Mouse (Mus musculus): ENCODE data around the gene Gm21119.
"Not testable (repeated sequence)": the region's sequence is repeated elsewhere in the genome, so short reads cannot be mapped to it uniquely, and the experiment has no call there.

The Gm21119 gene

GRCm38 (mm10) chr8:20614619-20615018, at the start of gene Gm21119:
TSS of gene Gm21119 (plus strand) at chr8:20614919.
- DNase-seq, result not testable (repeated sequence)

GRCm38 (mm10) chr8:20566753-20567152, 48.0 kb upstream of the Gm21119 start:
- DNase-seq, result not testable (repeated sequence)

GRCm38 (mm10) chr8:20581081-20581480, 33.6 kb upstream of the Gm21119 start:
- DNase-seq, result not testable (repeated sequence)

GRCm38 (mm10) chr8:20582772-20583171, 31.9 kb upstream of the Gm21119 start:
- not testable (repeated sequence) for DNase-seq

- DNase-seq, result peak; percentile 5 to 18
Observed at GRCm38 (mm10) chr8:20588268-20589177, 26.2 kb upstream of the Gm21119 start.

GRCm38 (mm10) chr8:20589178-20589539, 25.6 kb upstream of the Gm21119 start:
- DNase-seq, result peak; percentile 41 to 43

GRCm38 (mm10) chr8:20590117-20590997, 24.4 kb upstream of the Gm21119 start:
- peak; percentile 53 to 58 for DNase-seq

- DNase-seq, result not testable (repeated sequence)
Observed at GRCm38 (mm10) chr8:20591002-20591401, 23.7 kb upstream of the Gm21119 start.

GRCm38 (mm10) chr8:20592732-20593272, 21.9 kb upstream of the Gm21119 start:
- not testable (repeated sequence) for DNase-seq

GRCm38 (mm10) chr8:20593841-20594240, 20.9 kb upstream of the Gm21119 start:
- DNase-seq, result peak; percentile 72

- DNase-seq, result peak; percentile 15 to 26
Observed at GRCm38 (mm10) chr8:20596081-20596841, 18.5 kb upstream of the Gm21119 start.

- DNase-seq, result peak; percentile 74 to 79
Observed at GRCm38 (mm10) chr8:20596842-20597708, 17.6 kb upstream of the Gm21119 start.

GRCm38 (mm10) chr8:20598300-20599170, 16.2 kb upstream of the Gm21119 start:
- DNase-seq, result peak in 1 of 2 experiments; percentile 17

- DNase-seq, result peak in 1 of 2 experiments; percentile 6
Observed at GRCm38 (mm10) chr8:20599350-20599749, 15.4 kb upstream of the Gm21119 start.

- peak; percentile 4 to 7 for DNase-seq
Observed at GRCm38 (mm10) chr8:20610856-20611255, 3.9 kb upstream of the Gm21119 start.

GRCm38 (mm10) chr8:20612721-20613120, 2.0 kb upstream of the Gm21119 start:
- DNase-seq, result peak in 1 of 2 experiments; percentile 10

GRCm38 (mm10) chr8:20630766-20631165, 16.0 kb downstream of the Gm21119 start:
- DNase-seq, result not testable (repeated sequence)

GRCm38 (mm10) chr8:20637931-20638330, 23.2 kb downstream of the Gm21119 start:
- peak in 1 of 2 experiments; percentile 4 for DNase-seq

GRCm38 (mm10) chr8:20643536-20643935, 28.8 kb downstream of the Gm21119 start:
- peak in 1 of 2 experiments; percentile 7 for DNase-seq

- DNase-seq, result peak; percentile 18 to 45
Observed at GRCm38 (mm10) chr8:20652976-20653375, 38.3 kb downstream of the Gm21119 start.

Data from lung, postnatal 4 days (tissue).